Mouse (Mus musculus) CD8-positive naive resting alpha-beta T cell, adult 57 days (primary cell): ENCODE data around the gene Ttc28. TPM values are rescaled to one million over a fixed set of nuclear protein-coding genes. Genes with fewer than 3 reads are reported as not detected.

Experiments
- total RNA-seq: library from RNA; stranded (reverse); gene quantifications from one replicate; pipeline ENCODE4 v1.2.4, GENCODE M21; 2023

The Ttc28 gene
- total RNA-seq: 27.2 TPM

DNA sequence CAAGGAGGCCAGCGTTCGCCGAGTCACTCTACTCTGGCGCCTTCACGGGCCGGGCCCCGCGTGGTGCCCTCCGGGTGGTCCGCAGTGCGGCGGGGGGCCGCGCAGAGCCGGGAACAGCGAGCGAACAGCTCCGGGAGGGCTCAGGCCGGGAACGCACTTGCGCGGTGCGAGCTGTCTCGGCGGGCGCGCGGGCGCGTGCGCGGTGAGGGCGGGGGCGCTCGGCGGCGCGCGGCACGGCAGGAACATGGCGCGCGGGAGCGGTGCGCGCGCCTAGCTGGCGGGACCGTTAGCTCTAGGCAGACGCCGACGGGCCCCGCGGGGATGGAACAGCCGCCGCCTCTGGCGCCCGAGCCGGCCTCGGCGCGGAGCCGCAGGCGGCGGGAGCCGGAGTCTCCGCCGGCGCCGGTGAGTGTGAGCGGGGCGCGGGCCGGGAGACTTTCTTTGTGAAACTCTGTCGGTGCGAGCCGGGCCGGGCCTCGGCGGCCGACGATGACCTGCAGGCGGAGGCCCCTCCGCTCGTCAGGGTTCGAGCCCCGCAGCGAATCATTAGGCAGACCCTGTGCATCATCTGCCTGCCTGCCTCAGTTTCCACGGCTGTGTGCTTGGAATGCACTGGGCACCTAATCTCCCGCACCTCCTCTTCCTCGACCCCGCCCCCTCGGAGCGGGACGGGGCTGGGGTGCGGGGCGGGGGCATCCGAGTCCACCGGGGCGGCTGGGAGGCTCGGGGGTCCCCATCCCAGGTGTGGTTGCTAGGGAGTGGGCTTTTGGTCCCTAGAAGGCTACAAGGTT, at the start of gene Ttc28:
TSS of gene Ttc28 (plus strand) at position 220 of the 791 bp plus-strand sequence.

DNA sequence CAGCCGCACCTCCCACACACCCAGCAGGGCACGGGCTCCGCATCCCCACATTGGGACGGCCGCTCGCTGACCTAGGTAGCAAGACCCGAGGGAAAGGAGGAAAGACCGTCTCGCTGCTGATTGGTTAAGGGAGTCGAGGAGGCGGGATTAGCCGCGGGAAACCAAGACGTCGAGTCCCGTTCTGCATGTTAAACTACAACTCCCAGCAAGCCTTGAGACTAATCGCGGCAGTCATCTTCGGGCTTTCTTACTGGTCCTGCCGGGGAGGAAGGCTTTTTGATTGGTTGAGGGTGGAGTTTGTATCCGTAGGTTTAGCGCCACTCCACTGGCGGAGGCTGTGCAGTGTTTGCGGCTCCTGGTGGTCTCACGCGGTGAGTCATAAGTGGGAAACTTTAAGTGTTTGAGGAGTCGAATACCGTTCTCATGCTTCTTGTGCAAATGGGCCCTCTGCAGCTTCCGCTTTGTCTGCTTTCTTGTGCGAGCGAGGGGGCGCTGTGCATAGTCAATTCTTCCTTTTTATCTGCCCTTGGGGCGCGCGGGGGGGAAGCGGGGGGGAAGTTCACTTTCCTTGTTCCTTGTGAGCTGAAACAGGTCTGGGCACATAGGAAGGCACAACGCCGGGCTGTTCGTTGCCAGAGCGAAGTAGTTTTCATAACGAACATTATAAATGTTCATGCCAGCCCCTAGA, 39.8 kb upstream of the Ttc28 start, which contains the start of the genes Hscb and Chek2:
TSS of gene Hscb (minus strand) at position 100 of the 688 bp plus-strand sequence.
TSS of gene Chek2 (plus strand) at position 302 of the 688 bp plus-strand sequence.

DNA sequence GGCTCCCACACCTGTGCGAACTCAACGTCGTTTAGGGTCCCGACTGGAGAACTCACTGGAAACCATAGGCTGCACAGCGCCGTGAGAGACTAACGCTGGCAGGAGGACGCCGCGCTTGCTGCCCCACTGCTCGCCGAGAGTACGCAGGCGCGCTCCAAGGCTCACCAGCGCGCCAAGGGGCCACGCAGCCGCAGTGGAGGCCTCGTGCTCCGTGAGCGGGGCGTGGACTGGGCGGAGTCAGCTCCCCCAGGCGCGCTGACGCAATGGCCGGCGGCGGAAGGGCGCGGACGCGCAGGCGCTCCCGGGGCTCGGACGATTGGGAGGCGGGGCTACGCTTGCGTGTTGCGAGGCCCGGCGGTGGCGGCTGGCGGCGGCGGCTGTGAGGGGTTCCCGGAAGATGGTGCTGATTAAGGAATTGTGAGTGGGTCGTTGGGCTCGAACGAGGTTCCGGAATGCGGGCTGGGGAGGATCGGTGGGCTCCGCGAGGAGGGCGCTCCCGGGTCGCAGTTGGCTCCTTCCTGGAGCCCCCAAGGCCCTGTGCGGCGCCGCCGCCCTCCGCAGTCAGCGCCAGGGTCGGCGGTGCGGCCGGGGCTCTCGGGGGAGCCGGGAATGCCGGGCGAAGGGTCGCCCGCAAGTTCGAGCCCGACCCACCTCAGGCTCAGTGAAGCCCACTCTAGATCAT, 451.0 kb downstream of the Ttc28 start, which contains the start of gene Pitpnb:
TSS of gene Pitpnb (plus strand) at position 347 of the 682 bp plus-strand sequence.

Other genes starting within 250 kb of the Ttc28 start
- gene Noc4l, start 226.4 kb upstream of the Ttc28 start, total RNA-seq: 59.9 TPM
- 48.1 TPM for gene Ddx51, start 226.4 kb upstream of the Ttc28 start, total RNA-seq
- gene Ep400, start 109.1 kb upstream of the Ttc28 start, total RNA-seq: 247 TPM
- 33.7 TPM for gene Pus1, start 99.1 kb upstream of the Ttc28 start, total RNA-seq
- gene Ulk1, start 69.7 kb upstream of the Ttc28 start, total RNA-seq: 93.9 TPM
- gene Hscb, start 40.0 kb upstream of the Ttc28 start, total RNA-seq: 24.4 TPM
- 3.9 TPM for gene Chek2, start 39.8 kb upstream of the Ttc28 start, total RNA-seq